Mouse (Mus musculus) gastrocnemius, postnatal 14 days (tissue): Measurements from ENCODE around the gene Zfp385b. TPM values are rescaled to one million over a fixed set of nuclear protein-coding genes. Genes with fewer than 3 reads are reported as not detected.
A peak's percentile ranks its signal among the peaks of the same experiment; 100 is the strongest.

Experiments used
- DNase-seq: peaks from one replicate; pipeline ENCODE4 v3.0.0; 2021; ENCODE audit warnings: mixed read lengths
- intact Hi-C: fragments of 180-260 bp; cut with DNase I; formaldehyde crosslinking; loops from one replicate; pipeline ENCODE4 v1.15.1; 2025; ENCODE audit warnings: low total_unique reads
- total RNA-seq, 2 experiments: library from RNA; stranded (reverse); gene quantifications; 2 replicates each; pipeline ENCODE4 v1.2.3; 2021

The Zfp385b gene
- total RNA-seq, 2 experiments from 2014 or later, result 3.7 to 4.4 TPM

DNA sequence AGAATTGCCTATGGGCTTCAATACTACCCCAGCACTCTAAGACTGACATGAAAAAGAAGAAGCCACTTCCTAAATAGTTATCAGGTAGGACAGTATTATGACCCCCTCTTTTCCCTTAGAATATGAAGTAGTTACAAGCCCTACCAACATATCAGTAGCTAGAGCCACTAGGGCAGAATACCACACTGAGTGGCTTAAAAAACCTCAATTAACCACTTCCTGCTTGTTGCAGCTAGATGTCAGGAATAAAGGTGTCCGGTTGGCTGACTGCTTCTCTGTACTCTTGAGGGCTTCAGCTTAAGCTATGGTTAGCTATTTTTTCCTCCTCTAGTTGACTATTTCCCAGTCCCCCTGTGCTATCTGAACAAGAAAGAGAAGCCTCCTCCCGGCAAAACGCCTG lies 103.1 kb downstream of the Zfp385b start:
- no peak for DNase-seq
- intact Hi-C loops, result no loop called here

- DNase-seq, result no peak
- intact Hi-C loops, result no loop called here
Observed at GRCm38 (mm10) chr2:77713886-77714285, 105.6 kb downstream of the Zfp385b start.

GRCm38 (mm10) chr2:77711751-77712150 lies 107.7 kb downstream of the Zfp385b start:
- intact Hi-C loops, result no loop called here
- no peak for DNase-seq

DNA sequence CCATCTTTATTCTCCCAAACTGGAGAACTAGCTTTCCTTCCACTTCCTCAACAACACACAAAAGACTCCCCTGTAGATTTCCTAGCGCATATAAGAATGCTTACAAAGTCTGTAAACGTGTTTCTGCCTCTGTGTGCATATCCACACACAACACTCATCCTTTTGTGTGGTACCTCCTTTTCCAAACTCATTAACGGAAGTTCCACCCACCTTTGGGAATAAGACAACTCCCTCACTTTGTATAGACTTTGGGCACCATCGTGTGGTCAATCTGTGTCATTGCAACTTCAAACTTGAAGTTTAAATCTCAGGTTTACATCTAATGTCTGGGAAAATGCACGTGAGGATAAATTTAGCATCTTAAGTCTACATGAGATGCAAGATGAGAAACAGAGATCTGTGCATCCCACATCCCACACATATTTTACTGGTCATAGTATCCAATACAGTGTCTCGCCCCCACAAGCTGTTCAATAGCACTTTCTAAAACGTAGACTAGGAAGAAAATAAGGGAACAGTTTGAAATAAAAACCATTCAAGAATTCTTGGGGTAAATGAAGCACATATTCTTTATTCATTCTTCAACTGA lies 110.1 kb downstream of the Zfp385b start:
- DNase-seq, result no peak

GRCm38 (mm10) chr2:77707138-77707537 lies 112.3 kb downstream of the Zfp385b start:
- DNase-seq, result no peak
- intact Hi-C loops, result loop anchor here (5.0 kb wide), 1 partner anchor 250 kb away; no protein-coding TSS in a partner anchor

More for the DNA sequence above, 110.1 kb downstream of the Zfp385b start:
- intact Hi-C loops, result loop anchor here (2.0 to 5.0 kb wide), 2 partner anchors 252 to 320 kb away; no protein-coding TSS in a partner anchor

DNA sequence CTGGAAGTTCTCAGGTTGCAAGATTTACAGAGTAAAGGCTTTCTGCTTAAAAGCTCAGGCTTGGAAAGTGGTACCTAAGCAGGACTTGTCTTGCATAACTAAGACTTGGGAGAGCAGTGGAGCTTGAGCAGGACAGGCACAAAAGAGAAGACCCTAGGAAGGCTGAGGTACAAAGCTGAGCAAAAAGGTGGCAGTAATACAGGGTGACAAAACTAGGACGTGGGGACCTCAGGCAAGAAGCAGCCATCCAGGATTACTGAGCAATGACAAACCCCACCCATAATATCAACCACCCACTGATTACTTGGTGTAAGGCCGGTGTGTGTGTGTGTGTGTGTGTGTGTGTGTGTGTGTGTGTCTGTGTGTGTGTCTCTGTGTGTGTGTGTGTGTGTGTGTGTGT lies 114.0 kb downstream of the Zfp385b start:
- intact Hi-C loops, result loop anchor here (5.0 kb wide), 1 partner anchor 248 kb away; no protein-coding TSS in a partner anchor
- no peak for DNase-seq

DNA sequence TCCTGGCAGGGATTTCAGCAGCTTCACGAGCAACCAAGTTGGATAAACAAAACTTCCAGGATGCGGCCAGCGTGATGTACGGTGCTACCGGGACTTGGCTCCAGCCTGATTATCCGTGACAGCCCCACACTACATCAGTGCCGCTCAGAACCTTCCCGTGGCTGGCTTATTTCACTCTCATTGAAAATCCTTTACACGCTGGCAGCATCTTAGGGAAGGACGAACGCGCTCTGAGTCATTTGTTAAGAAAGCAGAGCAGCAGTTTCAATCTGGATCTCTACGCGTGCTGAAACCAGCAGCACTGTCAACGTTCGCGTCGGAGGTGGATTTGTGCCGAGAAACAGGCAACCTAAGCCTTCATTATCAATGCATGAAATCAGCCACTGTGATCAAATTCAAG lies 116.4 kb downstream of the Zfp385b start:
- intact Hi-C loops, result no loop called here
- no peak for DNase-seq

GRCm38 (mm10) chr2:77691174-77691573 lies 128.3 kb downstream of the Zfp385b start:
- intact Hi-C loops, result no loop called here
- DNase-seq, result no peak

DNA sequence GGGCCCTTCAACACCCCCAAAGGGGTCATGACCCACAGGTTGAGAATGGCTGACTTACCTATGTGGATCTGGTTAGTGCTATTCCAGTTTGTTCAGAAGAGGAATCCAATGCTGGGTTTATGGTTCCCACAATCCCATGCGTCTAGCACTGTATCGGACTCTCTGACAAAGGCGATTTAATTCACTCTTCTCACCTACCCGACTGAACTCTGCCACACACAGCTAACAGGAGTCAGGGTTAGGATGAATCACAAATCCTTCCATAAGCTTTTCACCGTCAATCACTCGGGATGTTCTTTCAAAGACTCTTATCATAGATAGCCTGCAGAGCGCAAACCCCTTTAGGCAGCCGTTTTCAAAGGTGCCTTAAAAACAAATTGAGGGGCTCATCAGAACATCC lies 129.1 kb downstream of the Zfp385b start:
- no peak for DNase-seq
- intact Hi-C loops, result no loop called here

DNA sequence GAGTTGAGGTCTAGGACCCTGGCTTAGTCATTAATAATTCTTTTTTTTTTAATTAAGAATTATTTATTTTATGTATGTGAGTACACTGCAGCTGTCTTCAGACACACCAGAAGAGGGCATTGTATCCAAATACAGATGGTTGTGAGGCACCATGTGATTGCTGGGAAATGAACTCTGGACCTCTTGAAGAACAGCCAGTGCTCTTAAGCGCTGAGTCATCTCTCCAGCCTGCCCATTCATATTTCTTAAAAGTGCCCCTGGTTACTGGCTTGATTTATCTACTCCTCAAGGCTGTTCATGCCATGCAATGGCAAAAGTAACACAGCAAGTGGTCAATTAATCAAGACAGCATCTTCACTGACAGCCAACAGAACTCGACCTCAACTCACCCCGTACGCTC lies 130.8 kb downstream of the Zfp385b start:
- intact Hi-C loops, result no loop called here
- DNase-seq, result no peak

- intact Hi-C loops, result no loop called here
- no peak for DNase-seq
Observed at GRCm38 (mm10) chr2:77684088-77684487, 135.4 kb downstream of the Zfp385b start.

DNA sequence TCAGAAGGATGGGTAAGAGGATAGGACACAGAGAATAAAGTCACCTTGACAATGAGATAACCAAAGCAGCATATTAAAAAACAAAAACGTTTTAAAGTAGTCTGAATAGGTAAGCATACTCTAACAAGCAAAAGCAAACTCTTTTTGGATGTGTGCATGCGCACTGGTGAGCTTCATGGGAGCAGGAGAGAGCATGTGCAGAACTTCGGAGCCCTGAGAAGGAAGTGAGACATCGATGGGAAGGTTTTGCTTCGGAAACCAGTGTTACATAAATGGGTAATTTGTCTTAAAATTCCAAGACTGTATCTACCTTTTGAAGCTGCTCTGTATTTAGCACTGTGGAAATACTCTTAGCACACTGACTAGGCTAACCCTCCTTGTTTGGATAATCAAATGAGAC lies 137.2 kb downstream of the Zfp385b start:
- intact Hi-C loops, result no loop called here
- DNase-seq, result no peak

GRCm38 (mm10) chr2:77681741-77682140 lies 137.7 kb downstream of the Zfp385b start:
- intact Hi-C loops, result no loop called here
- DNase-seq, result no peak

GRCm38 (mm10) chr2:77673770-77674169 lies 145.7 kb downstream of the Zfp385b start:
- no peak for DNase-seq

DNA sequence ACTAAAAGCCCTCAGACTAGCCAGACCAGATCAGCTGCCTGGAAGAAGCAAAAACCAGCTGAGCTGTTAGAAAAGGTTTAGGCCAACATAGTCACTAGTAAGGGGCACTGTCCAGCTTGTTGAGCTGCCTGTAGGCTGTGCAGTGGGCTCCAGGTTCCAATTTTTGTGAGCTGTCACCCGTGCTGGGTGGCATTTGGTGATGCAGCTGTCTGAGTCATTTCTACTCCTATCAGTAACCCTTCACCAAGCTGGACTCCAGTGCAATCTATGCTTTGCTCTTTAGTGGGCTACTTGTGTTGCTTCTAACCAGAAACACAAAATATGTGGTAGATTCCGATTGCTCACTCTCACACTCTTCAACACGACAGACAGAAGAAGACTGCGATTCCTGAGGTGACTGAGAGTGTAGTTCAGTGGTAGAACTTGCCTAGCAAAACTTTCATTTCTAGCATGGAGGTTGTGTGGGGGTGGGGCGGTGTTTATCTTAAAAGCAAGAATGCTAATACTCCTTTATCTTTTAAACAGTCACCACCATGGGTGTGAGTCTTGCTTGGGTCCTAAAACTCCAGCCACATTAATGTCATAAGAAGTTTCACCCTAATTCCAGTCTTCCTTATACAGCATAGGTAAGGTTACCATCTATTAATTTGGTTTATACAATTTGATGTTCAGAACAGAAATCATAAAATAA lies 147.1 kb downstream of the Zfp385b start:
- intact Hi-C loops, result no loop called here
- no peak for DNase-seq

More at GRCm38 (mm10) chr2:77673770-77674169, 145.7 kb downstream of the Zfp385b start:
- intact Hi-C loops, result no loop called here

- DNase-seq, result peak; percentile 18
- intact Hi-C loops, result no loop called here
Observed at GRCm38 (mm10) chr2:77662171-77662570, 157.3 kb downstream of the Zfp385b start.

- intact Hi-C loops, result no loop called here
- DNase-seq, result no peak
Observed at GRCm38 (mm10) chr2:77653686-77654085, 165.8 kb downstream of the Zfp385b start.

DNA sequence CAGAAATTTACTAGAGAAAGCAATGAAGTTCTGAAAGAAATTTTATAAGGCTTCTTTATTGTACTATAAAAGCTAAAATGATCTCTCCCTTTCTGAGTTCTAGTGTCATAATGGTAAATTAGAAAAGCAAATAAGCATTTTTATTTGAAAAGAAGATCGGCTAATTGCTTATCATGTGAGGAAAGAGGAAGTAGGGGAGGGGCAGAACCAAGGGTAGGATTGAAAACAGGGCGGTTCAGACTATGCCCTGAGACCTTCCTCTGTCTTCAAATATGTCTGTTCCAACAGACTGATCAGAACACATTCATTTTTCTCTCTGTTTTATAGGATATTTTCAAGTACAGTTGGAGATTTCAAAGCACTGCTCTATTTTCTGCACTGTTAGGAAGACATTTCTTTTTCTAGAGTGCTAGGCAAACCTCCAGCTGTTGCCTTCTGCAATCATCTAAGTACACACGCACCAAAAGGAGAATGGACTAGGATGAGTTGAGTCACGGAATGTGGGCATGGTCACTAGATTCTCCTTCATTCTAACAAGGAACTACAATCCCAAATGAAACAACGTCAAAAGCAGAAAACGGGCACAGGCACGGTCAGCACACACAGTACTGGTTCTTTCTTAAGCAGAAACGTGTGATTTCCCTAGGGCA lies 177.8 kb downstream of the Zfp385b start:
- DNase-seq, result no peak
- intact Hi-C loops, result no loop called here

DNA sequence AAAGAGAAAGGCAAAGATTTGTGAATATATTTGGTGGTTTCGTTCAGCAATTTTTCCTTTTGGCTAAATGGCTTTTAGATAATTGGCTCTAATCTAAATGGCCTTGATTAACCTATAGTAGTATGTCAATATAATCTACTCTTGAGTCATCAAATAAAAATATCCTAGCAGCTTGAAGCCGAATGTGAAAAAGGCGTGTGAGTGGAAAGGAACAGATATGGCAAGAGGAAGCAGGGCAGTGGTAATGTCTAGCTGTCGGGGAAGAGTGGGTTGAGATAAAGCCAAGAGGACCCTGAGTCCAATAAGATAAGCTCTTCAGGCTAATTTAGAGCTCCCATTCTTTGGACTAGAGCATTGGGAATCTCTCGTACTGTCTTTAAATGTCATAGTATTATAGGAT lies 179.4 kb downstream of the Zfp385b start:
- intact Hi-C loops, result no loop called here

DNA sequence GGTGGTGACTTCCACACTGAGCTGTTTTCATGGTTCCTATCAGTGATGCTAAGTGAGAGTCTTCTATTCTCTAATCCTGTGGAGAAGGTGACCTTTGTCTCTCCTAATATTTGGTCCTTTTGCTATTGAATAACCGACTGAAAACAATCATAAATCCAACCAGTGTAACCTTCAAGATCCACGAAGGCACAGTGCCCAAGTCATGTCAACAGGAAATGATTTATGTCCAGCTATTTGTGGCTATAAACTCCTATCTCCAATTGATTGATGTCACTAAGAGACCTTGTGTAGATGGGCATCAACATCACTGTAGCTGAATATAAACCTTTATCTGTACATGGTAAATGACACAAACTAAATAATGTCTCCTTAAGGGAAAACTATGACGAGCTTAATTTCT lies 187.8 kb downstream of the Zfp385b start:
- intact Hi-C loops, result no loop called here

More for the DNA sequence above, 179.4 kb downstream of the Zfp385b start:
- no peak for DNase-seq

More for the DNA sequence above, 187.8 kb downstream of the Zfp385b start:
- DNase-seq, result no peak
